Mouse (Mus musculus) erythroblast, adult 5-6 weeks (primary cell): ENCODE data around the gene Sec14l1. TPM values are rescaled to one million over a fixed set of nuclear protein-coding genes. Genes with fewer than 3 reads are reported as not detected.

Source experiments
- ATAC-seq: replicated peaks from 2 replicates; pipeline ENCODE4 v1.8.0; 2016; ENCODE audit warnings: moderate number of reproducible peaks, mild to moderate bottlenecking, moderate TSS enrichment, inconsistent platforms; ENCODE audit not compliant: poor library complexity, low FRiP score, severe bottlenecking
- total RNA-seq, 2 experiments: library from RNA; stranded (forward) in 1 of 2; stranded (reverse) in 1 of 2; fragments of 150-400 nt in 1 of 2; fragments of 200-764, 138-1000 nt in 1 of 2; gene quantifications; 2 replicates each; pipeline versions ENCODE4 v1.2.3 to v1.2.4; 2015 to 2017; ENCODE audit warnings: low replicate concordance in 2 of 2

The Sec14l1 gene
- total RNA-seq, 2 experiments from 2014 or later = 16.9 to 32.7 TPM

DNA sequence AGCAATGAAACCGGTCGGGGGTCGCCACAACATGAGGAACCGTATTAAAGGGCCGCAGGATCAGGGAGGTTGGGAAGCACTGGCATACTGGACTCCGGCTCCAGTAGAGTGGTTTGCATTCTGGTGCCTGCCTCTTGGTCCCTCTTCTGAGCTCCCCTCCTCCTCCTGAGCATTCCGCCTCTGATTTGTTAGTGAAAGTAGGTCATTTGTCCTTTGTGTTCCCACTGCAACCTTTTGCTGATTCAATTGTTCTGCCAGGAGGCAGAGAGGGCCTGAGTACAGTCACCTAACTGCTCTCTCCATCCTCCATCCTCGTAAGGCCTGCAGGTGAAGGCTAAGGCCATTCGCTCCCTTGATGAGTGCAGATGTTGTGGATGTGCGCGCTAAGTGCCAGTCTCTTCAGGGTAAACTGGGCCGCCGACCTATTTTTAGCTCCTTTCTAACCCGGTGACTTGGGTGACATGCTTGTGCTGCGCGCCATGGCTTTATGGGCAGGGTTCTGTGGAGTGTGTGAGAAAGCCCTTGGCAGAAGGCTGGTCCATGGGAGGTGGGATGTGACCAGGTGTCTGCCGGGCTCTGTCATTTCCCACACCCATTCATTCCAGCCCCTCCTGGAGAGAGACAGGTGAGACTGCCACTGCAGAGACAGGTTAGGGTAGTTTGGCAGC, 8.6 kb downstream of the Sec14l1 start:
- no peak for ATAC-seq

- no peak for ATAC-seq
Measured at GRCm38 (mm10) chr11:117124539-117124938, 9.6 kb downstream of the Sec14l1 start.

GRCm38 (mm10) chr11:117127250-117127837, 12.4 kb downstream of the Sec14l1 start:
- ATAC-seq = no peak

DNA sequence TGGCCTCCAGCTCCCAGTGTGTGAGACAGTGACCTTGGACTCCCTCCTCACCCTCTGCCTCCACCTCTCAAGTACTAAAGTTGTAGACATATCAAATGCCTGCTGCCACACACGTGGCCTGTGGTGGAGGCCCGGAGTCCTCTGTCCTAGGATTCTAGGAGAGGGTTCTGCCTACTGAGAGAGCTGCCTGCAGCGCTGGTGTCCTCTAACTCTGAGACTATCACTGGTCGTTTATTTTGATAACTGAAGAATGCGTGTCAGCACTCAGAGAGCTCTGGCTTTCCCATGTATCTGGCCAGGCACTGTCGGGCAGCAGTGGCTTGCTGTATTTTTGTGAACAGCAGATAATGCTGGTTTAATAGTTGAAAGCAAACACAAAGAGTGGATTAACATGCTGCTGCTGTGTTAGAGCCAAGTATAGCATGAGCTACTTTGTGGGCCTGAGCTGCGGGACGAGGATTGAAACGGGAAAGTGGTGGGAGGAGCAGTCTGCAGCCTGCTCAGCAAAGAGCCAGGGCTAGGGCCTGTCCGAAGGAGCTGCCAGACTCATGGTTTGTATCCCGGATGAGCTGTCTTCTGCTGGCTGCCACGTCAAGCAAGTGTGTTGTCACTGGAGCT, 13.1 kb downstream of the Sec14l1 start:
- ATAC-seq = no peak

- ATAC-seq = no peak
Measured at GRCm38 (mm10) chr11:117129473-117129872, 14.5 kb downstream of the Sec14l1 start.

DNA sequence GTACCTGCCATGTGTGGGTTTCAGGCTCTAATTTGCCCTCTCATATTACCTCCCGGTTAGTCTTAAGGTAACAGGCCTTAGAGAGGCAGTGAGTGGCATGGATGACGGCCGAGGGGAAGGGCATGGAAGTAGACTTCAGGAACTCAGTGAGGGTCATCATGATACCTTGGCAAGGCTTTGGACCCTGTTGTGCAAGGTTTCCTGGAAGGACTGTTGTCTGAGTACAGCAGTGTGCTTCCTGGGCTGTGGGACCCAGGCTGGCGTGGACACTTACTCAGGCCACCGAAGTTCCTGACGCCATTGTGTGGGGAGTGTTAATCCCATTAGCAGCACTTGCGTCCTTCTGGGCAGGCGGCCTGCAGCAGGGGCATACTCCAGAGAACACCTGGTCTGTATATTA, 15.1 kb downstream of the Sec14l1 start:
- ATAC-seq = no peak

DNA sequence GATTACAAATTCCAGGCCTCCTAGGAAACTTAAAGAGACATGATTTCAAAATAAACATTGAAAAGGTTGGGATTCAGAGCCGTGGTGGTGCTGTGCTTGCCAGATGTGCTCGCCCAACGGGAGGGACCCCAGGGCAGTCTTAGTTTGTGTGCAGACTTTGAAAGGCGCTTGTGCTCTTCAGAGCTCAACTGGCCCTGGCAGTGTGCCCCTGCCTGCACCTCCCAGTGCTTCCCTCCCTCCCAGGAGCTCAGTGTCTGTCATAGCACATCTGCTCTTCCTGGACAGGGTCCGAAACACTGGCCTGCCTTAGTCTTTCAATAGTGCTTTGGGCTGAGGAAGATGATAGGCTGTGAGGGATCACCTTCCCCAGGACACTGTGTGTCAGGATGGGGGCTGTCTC, 15.9 kb downstream of the Sec14l1 start:
- no peak for ATAC-seq

DNA sequence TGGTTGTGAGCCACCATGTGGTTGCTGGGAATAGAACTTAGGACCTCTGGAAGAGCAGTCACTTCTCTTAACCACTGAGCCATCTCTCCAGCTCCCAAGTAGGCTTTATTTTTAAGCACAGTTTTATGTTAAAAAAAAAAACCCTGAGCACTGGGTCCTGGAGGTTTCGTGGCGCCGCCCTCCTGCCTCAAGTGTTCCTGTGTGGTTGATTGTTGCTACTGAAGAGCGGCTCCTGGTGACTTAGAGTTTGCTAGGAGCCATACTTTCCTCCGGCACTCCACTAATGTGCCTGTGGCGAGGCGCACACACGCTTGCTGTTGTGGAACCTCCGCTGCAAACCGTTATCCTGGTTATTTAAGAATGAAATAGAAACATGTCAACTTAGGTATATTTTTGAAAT, 16.5 kb downstream of the Sec14l1 start:
- no peak for ATAC-seq

DNA sequence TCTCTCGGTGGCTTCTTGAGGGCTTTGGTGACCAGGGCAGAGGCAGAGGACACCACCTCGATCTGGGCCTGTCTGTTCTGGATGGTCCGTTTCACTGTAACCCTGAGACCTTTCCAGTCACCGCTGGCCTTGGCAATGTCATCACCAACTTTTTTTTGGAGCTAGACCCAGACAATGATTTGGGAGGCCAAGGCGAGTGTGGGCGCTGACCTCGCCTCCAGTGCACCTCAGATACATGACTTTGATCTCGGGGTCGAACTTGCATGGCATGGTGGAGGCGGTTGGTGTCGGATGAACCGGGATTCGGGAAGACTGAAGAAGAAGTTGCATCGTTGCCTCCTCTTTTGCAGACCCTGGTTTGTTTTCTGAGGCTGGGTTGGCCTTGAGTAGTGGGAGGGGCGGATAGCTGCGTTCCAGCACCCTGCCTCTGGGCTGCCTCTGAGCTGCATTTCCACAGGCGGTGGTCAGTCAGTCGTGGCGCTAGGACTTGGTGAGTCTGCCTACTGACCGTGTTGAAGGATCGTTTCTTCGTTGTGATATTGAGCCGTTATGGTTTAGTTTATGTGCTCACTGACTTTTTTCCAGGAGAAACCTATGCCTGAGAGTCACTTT, 19.9 kb downstream of the Sec14l1 start:
- ATAC-seq = no peak

GRCm38 (mm10) chr11:117135457-117136290, 20.7 kb downstream of the Sec14l1 start:
- no peak for ATAC-seq

DNA sequence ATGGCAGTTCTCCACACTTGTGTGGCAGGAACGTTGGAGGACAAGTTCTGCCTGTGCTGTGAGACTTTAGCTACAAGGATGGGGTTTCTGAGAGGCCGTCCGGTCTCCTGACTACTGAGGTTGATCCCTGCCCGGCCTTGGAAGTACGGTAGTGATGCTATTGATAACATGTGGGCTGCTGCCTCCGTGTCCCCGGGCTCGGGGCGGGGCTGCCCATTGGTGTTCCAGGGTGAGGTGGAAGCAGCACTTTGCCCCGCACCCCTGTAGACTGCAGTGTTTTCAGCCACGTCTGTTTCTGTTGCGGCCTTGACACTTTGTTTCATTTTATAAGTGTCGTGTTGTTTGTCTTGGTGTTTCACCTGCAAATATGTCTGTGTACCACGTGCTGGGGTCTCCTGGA, 21.9 kb downstream of the Sec14l1 start:
- no peak for ATAC-seq

DNA sequence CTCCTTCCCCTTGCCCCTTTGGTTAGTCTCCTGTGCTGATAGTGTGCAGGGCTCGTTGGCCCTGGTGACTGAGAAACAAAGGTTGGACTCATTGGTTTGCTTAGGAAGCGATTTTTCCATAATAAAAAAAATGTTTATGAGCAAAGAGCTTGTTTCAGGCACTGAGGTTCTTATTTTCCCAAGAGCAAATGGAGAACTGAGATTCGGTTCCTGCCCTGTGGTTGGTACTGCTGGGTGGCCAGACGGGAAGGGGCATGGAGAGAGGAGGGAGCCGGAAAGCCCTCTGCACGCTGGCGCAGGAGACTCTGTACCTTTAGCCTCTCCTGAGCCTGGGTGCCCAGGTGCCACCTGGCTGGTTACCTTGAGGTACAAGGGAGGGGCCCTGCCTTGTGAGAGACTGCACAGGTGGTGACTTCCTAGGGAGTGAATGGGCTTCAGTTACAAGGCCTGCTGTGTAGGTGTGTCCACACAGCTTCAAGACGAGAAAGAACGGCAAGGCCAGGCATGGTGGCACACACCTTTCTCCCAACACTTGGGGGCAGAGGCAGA, 23.3 kb downstream of the Sec14l1 start:
- no peak for ATAC-seq

- no peak for ATAC-seq
Measured at GRCm38 (mm10) chr11:117138795-117139463, 24.0 kb downstream of the Sec14l1 start.

GRCm38 (mm10) chr11:117141376-117142001, 26.5 kb downstream of the Sec14l1 start:
- ATAC-seq = no peak

- ATAC-seq = 0 out of 2 replicates have a peak, but pooled peaks have one; percentile 23
Measured at GRCm38 (mm10) chr11:117142507-117142906, 27.5 kb downstream of the Sec14l1 start.

DNA sequence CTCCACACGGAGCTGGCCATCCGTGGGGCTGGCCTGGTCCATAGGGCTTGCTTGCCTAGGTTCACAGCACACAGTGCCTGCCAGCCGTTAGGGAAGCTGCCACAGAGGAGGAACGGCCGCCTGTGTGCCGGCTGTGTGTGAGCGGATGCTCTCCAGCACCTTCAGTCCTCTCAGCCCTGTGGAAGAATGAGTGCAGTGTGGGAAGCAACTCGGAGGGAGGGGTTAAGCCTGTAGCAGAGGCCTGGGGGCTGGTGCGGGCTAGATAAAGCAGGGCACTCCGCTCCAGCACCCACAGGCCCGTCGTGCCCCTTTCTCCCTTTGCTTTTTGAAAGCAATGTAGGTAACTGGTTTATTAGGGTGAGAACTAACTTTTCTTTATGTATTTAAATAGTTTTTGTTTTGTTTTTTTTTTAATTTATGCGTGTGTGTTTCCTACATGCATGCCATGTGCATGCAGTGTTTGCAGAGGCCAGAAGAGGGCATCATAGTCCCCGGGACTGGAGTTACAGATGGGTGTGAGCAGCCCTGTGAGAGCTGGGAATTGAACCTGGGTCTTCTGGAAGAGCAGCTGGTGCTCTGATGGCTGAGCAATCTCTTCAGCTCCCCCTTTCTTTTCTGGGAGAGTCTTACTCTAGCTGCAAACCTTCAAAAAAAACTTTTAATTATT, 30.6 kb downstream of the Sec14l1 start:
- no peak for ATAC-seq

GRCm38 (mm10) chr11:117146118-117146506, 31.1 kb downstream of the Sec14l1 start:
- ATAC-seq = no peak

DNA sequence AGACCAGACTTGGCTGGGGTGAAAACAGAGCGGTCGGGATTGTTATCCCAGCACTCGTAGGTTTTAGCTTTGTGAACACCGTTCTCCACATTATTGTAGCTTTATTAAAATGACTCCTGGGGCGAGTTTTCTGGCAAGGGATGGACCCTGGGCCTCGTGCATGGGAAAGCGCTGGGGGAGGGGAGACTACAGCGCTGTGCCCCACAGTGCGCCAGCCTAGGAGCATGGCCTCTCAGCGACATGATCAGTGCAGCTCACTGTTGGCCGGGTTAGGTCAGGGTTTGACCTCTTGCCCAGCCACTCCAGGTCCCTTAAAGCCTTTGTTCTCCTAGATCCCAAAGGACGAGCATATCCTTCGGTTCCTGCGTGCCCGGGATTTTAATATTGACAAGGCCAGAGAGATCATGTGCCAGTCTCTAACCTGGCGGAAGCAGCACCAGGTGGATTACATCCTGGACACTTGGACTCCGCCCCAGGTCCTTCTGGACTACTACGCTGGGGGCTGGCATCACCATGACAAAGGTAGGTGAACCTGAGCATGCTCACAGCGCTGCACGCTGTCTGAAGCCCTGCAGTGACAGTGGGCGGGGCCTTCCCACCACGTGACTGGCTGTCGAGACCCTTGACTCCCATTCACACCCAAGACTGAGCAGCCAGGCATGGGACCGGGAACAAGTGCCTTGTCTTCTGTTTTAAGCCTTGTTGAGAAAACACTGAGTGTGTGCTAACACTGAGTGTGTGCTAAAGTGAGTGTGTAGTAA, 32.0 kb downstream of the Sec14l1 start:
- ATAC-seq = no peak
